Mouse (Mus musculus) neural tube, embryonic 14.5 days (tissue): ENCODE data around the gene Gdf9. TPM values are rescaled to one million over a fixed set of nuclear protein-coding genes. Genes with fewer than 3 reads are reported as not detected.

Source experiments
- ATAC-seq: fragments of 200-750 bp; cut with Nextera tagmentation; 2 replicates; pipeline ENCODE4 v1.8.0; 2017; ENCODE audit warnings: low read depth, mild to moderate bottlenecking, moderate TSS enrichment, moderate library complexity
- H3K27ac ChIP-seq: fragments of 300-500 bp; sonication (generic); 2 replicates; pipeline ENCODE4 v1.5.1; 2014; ENCODE audit warnings: low read depth, mild to moderate bottlenecking, control low read depth, low read length, moderate library complexity, mixed read lengths
- H3K27me3 ChIP-seq: fragments of 300-500 bp; sonication (generic); 2 replicates; pipeline ENCODE4 v1.6.1; 2014; ENCODE audit warnings: low read length; ENCODE audit not compliant: control insufficient read depth, insufficient read depth
- H3K36me3 ChIP-seq: fragments of 300-500 bp; sonication (generic); 2 replicates; pipeline ENCODE4 v1.6.1; 2014; ENCODE audit warnings: low read length, mixed read lengths; ENCODE audit not compliant: control insufficient read depth, insufficient read depth
- H3K4me1 ChIP-seq: fragments of 300-500 bp; sonication (generic); 2 replicates; pipeline ENCODE4 v1.6.1; 2014; ENCODE audit warnings: low read length; ENCODE audit not compliant: control insufficient read depth, insufficient read depth
- H3K4me2 ChIP-seq: fragments of 300-500 bp; sonication (generic); 2 replicates; pipeline ENCODE4 v1.6.1; 2014; ENCODE audit warnings: mild to moderate bottlenecking, low read depth, low read length, control low read depth
- H3K4me3 ChIP-seq: fragments of 300-500 bp; sonication (generic); 2 replicates; pipeline ENCODE4 v1.5.1; 2014; ENCODE audit warnings: low read depth, low read length, control low read depth, mixed read lengths
- H3K9ac ChIP-seq: fragments of 300-500 bp; sonication (generic); replicated peaks from 2 replicates; pipeline ENCODE4 v1.6.1; 2014; ENCODE audit warnings: low read depth, mild to moderate bottlenecking, control low read depth, low read length, mixed read lengths
- H3K9me3 ChIP-seq: fragments of 300-500 bp; sonication (generic); 2 replicates; pipeline ENCODE4 v1.6.1; 2016; ENCODE audit warnings: low read length; ENCODE audit not compliant: control insufficient read depth
- WGBS: fragments of 180-500 bp; shearing (Covaris S2); extraction: QIAGEN DNeasy Blood & Tissue Kit; methylation state at CpG from one replicate; pipeline ENCODE4 v1.1.7; 2014; 5-methylcytosine and 5-hydroxymethylcytosine counted together
- polyA plus RNA-seq: library from polyadenylated mRNA; unstranded; fragments of >200 nt; fragmentation: Nextera tagmentation; extraction: Ambion mirVana; gene quantifications from 2 replicates; pipeline ENCODE4 v1.2.1, GENCODE M21; 2014

The Gdf9 gene
- polyA plus RNA-seq, 1 experiment from 2014 or later = 3.4 TPM

DNA sequence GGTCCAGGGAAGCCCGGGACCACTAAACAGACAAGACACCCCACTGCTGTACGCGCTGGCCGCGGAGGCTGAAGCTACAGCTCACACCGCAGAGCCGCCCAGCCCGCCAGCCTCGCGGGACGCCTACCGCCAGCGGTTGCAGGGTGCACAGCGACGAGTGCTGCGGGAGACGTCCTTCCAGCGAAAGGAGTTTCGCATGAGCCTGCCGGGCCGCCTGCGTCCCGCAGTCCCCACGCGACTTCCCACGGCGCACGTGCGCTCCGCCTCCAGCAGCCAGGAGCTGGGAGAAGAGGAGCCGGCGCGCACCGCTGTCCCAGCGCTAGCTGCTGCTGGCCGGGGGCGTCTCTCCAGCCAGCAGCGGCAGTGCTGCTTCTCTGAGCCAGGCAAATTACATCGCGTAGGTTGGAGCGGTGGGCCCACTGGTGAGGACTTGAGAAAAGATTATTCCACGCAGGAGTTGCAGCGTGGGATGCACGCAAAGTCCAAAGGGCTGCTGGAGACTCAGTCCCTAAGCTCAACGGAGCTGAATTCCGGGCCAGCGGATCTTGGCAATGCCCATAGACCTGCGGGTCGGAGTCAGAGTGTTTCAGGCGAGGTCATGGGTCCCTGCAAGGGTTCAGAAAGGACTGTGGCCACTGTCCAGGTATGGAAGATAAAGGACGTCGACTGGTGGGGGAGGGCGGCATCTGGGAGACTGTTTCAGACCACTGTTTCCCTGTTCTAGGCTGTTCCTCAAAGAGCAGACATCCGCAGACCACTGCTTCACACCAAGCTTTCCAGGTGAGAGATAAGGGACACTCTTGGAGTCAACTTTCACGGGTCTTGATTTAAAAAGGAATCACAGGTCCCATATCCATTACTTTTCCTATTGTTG, 33.0 kb downstream of the Gdf9 start:
- peak overlapping the region; percentile 75 for H3K4me2 ChIP-seq
- H3K27me3 ChIP-seq = peaks cover 39% of the 10 kb centered on the region
- 7% methylated on average over 55 of the region's 55 CpGs for WGBS
- peaks cover 12% of the 10 kb centered on the region for H3K4me1 ChIP-seq
- no peaks in the 10 kb centered on the region for H3K9me3 ChIP-seq
- H3K27ac ChIP-seq = no peak overlapping the region
- peak; percentile 25; the same call in 1 of the 2 replicates for ATAC-seq
- H3K36me3 ChIP-seq = no peaks in the 10 kb centered on the region
- H3K9ac ChIP-seq = peak overlapping the region; percentile 46; the same call in 1 of the 2 replicates
- H3K4me3 ChIP-seq = peak overlapping the region; percentile 35

DNA sequence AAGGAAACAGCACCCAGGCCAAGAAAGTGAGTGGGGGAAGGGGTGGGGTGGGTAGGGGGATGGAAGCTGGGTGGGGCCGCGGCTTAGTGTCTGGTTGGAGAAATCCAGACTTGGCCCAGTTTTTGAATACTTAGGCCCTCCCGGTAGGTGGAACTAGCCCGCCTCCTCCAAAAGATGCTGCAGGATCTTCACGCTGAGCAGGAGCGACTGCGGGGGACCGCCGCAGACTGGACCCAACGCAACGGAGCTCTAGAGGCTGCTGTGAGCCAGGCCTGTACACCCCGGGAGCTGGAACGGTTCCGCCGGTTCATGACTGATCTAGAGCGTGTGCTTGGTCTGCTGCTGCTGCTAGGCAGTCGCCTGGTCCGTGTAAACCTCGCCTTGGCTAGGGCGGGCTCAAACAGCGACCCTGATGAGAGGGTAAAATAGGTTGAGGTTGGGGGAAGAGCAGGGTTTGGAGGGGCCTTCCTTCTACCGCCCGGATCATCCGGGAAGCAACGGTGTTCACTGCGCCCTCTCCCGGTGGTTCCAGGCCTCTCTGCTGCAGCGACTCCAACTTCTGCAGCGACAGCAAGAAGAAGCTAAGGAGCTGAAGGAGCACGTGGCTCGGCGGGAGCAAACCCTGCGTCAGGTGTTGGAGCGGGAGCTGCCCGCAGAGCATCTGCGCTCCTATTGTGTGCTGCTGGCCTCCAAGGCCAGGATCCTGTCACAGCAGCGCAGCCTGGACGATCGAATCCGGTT, 35.6 kb downstream of the Gdf9 start:
- peaks cover 20% of the 10 kb centered on the region for H3K4me1 ChIP-seq
- ATAC-seq = peak; percentile 41; the same call in 1 of the 2 replicates
- WGBS = 7% methylated on average over 40 of the region's 40 CpGs
- peaks cover 36% of the 10 kb centered on the region for H3K27me3 ChIP-seq
- 0 out of 2 replicates have a peak overlapping the region, but pooled peaks have one; percentile 18 for H3K9ac ChIP-seq
- H3K4me3 ChIP-seq = peak overlapping the region; percentile 22
- H3K9me3 ChIP-seq = no peaks in the 10 kb centered on the region
- H3K4me2 ChIP-seq = peak overlapping the region; percentile 50
- no peaks in the 10 kb centered on the region for H3K36me3 ChIP-seq
- no peak overlapping the region for H3K27ac ChIP-seq

DNA sequence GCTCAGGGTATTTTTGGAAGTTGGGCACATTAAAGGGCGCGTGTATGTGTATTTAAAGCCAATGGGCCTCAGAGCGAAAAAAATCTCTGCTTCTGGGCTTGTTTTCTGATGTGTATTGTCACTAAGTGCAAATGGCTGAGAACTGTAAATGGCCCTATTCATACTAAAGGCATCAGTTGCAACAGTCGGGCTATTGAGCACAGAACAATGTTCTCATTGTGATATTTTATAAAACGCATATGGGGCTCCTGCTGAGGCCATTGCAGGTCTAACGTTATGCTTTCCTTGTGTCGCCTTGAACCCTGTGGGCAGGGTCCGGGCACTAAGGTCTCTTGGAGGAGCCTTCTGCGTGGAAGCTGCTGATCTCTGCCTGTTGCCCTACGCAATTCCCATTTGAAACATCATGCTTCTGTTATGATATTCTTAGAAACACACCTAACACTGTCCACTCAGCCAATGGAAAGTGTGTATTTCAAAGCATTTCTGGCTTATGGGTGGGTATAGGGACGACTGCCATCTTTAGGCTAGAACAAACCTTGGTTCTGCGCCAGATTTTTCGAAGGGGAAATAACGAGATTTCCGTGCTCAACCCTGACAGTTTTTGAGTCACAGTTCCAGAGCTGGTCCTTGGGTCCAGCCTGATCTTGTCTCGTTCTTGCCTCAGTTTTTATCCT, 38.6 kb downstream of the Gdf9 start:
- Histone ChIP-seq H3K27ac (no peak overlapping the region), H3K9me3 (no peaks in the 10 kb centered on the region), H3K4me3 (no peak overlapping the region), H3K27me3 (peaks cover 16% of the 10 kb centered on the region), H3K4me1 (peaks cover 10% of the 10 kb centered on the region), H3K36me3 (no peaks in the 10 kb centered on the region), H3K9ac (no peak overlapping the region), H3K4me2 (peak overlapping the region; percentile 23; the same call in 1 of the 2 replicates)
- ATAC-seq = no peak
- WGBS = 25% methylated on average over 16 of the region's 16 CpGs

DNA sequence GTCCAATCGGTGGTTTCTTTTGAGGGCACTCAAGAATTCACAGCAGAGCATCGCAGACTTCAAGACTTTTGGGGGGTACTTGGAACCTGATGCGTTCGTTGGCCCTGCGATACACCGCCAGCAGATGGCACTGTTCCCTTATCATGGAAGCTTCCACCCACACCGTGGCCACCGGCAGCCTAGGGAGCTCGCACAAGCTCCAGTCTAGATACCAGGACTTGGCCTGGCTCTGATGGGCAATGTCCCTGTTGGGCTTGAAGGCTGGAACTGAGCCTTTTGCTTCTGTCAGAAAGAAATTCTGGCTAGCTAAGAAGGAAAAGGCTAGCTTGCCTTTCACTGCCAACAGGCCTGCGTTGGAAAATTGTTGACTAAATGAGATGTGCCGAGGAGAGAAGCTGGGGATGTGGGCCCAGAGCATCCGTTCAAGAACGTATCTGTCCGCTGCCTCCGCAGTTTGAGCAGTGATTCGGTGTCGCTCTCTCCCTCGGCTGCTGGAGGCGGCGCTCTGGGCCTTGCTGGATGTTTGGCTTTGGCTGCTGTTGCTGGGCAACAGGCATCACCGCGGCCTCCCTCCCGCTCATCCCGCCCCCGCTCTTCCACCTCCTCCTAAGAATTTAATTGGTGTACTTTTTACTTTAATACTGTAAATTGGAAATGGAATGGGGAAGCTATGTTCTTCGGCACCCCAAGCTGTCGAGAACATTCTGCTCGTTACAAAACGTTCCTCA, 39.3 kb downstream of the Gdf9 start, which contains the start of gene Gm9837:
Gene Gm9837 (minus strand): TSS at position 512 of the 728 bp plus-strand sequence.
- H3K36me3 ChIP-seq = no peaks in the 10 kb centered on the region
- no peaks in the 10 kb centered on the region for H3K9me3 ChIP-seq
- H3K9ac ChIP-seq = peak within 1 kb of the TSS; percentile 16; the same call in 1 of the 2 replicates
- H3K4me3 ChIP-seq = peak within 1 kb of the TSS; percentile 15
- H3K4me1 ChIP-seq = peaks cover 10% of the 10 kb centered on the region
- H3K4me2 ChIP-seq = peak within 1 kb of the TSS; percentile 43
- 3% methylated on average over 29 of the region's 29 CpGs for WGBS
- peak; percentile 87 for ATAC-seq
- H3K27me3 ChIP-seq = peaks cover 9% of the 10 kb centered on the region
- H3K27ac ChIP-seq = 0 out of 2 replicates have a peak within 1 kb of the TSS, but pooled peaks have one; percentile 39

DNA sequence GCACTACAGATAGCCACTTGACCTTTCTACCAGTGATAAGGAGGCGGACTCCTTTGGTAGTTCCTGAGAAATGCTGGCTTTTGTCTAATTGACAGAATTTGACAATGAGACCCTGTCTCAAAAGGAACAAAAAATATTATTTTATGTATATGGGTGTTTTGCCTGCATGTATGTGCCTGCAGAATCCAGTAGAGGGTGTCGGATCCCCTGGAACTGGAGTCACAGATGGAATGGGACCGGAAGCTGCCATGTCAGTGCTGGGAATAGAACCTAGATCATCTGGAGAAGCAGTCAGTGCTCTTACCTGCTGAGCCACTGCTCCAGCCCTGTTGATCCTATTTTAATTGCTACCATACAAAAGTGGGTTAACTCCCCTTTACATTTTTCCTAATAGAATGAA, 41.9 kb downstream of the Gdf9 start:
- H3K4me1 ChIP-seq = peaks cover 15% of the 10 kb centered on the region
- no peak overlapping the region for H3K27ac ChIP-seq
- H3K4me3 ChIP-seq = no peak overlapping the region
- no peak for ATAC-seq
- H3K9me3 ChIP-seq = no peaks in the 10 kb centered on the region
- no peak overlapping the region for H3K9ac ChIP-seq
- H3K4me2 ChIP-seq = no peak overlapping the region
- WGBS = 92% methylated on average over 3 of the region's 3 CpGs
- no peaks in the 10 kb centered on the region for H3K36me3 ChIP-seq
- peaks cover 4% of the 10 kb centered on the region; the same call in 1 of the 2 replicates for H3K27me3 ChIP-seq

DNA sequence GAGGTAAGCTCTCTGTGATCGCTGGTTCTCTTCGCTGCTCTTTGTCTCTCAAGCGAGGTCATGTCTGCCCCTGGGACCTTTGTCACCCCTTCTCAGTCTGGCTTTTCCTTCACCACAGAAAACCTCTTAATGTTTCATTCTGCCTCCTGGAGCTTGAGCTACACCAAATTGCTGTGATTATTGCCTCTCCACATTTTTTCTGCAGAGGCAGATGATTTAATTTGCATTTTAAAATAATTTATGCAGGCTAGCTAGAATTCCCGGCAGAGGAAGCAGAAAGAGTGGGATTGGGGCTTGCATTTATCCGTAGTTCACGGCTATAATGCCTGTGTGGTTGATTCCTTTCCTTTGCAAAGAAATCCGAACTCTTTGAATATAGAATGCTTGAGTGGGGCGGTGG, 44.8 kb downstream of the Gdf9 start:
- peaks cover 27% of the 10 kb centered on the region for H3K27me3 ChIP-seq
- no peaks in the 10 kb centered on the region for H3K36me3 ChIP-seq
- no peak overlapping the region for H3K9ac ChIP-seq
- H3K4me2 ChIP-seq = peak overlapping the region; percentile 36; the same call in 1 of the 2 replicates
- ATAC-seq = no peak
- 11% methylated on average over 8 of the region's 8 CpGs for WGBS
- peaks cover 26% of the 10 kb centered on the region for H3K4me1 ChIP-seq
- no peak overlapping the region for H3K4me3 ChIP-seq
- no peak overlapping the region for H3K27ac ChIP-seq
- H3K9me3 ChIP-seq = no peaks in the 10 kb centered on the region

DNA sequence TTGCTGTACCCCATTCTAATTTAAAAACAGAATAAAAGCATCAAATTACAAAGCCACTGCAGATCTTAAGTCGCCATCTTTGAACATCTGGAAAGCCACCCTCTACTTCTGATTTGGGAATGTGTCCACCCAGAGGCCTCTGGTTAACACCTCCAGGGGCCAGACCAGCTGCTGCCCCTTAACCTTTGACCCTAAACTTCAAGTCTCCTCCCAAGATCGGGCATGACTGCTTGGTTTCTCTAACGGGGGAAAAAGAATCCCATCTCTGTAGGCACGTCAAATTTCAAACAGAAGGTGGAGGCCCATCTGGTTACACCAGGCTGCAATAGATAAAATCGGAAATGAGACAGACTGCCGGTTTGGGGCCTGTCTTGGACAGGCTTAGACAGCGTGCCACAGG, 47.0 kb downstream of the Gdf9 start:
- no peak overlapping the region for H3K4me3 ChIP-seq
- H3K9me3 ChIP-seq = no peaks in the 10 kb centered on the region
- no peak overlapping the region for H3K4me2 ChIP-seq
- 44% methylated on average over 7 of the region's 7 CpGs for WGBS
- no peak overlapping the region for H3K9ac ChIP-seq
- H3K36me3 ChIP-seq = no peaks in the 10 kb centered on the region
- peaks cover 24% of the 10 kb centered on the region for H3K4me1 ChIP-seq
- ATAC-seq = no peak
- peaks cover 33% of the 10 kb centered on the region for H3K27me3 ChIP-seq
- no peak overlapping the region for H3K27ac ChIP-seq
